ENCODE assay signal across 25 mouse cellular contexts in genomic region chr14:74657227-74657626, GRCm38 (mm10). TPM values are rescaled to one million over a fixed set of nuclear protein-coding genes. Genes with fewer than 3 reads are reported as not detected.
DNase-seq lines count a peak whose midpoint lies in the region; ATAC-seq and TF ChIP-seq lines count a peak whose summit lies in the region.
"Had no signal": no experiment of that assay in that cellular context is flagged by ENCODE, and none has a peak within 500 bp of the region (broad histone marks: within the 10 kb centered on the region; RNA-seq: fewer than 3 reads in every experiment).

No protein-coding gene starts in this region.

- H3K4me2 ChIP-seq in heart, embryonic 13.5 days: peak overlapping the region; percentile 7; the same call in 1 of the 2 replicates
- no peak overlapping the region for H3K4me2 ChIP-seq in hindbrain, embryonic 16.5 days (ENCODE audit: low read length)
- H3K4me2 ChIP-seq: embryonic facial prominence, embryonic 15.5 days; hindbrain, embryonic 13.5 days; midbrain, embryonic 11.5 days; neural tube, embryonic 15.5 days had no signal

- no peak overlapping the region for H3K4me3 ChIP-seq in heart, adult 2 months
- no peak overlapping the region for H3K4me3 ChIP-seq in heart, embryonic 13.5 days
- H3K4me3 ChIP-seq in hindbrain, embryonic 16.5 days (ENCODE audit: low read length): no peak overlapping the region
- H3K4me3 ChIP-seq: embryonic facial prominence, embryonic 15.5 days; hindbrain, embryonic 13.5 days; left cerebral cortex, adult 2 months; neural tube, embryonic 15.5 days had no signal

- H3K27ac ChIP-seq in heart, adult 2 months: peak overlapping the region; percentile 77
- peak overlapping the region; percentile 87 for H3K27ac ChIP-seq in heart, embryonic 13.5 days (replicated peaks)
- no peak overlapping the region for H3K27ac ChIP-seq in hindbrain, embryonic 16.5 days (ENCODE audit: low read depth, low read length)
- H3K27ac ChIP-seq: embryonic facial prominence, embryonic 15.5 days; hindbrain, embryonic 13.5 days; kidney, postnatal 0 days; left cerebral cortex, adult 2 months; neural tube, embryonic 15.5 days; stomach, postnatal 0 days had no signal

- H3K9ac ChIP-seq in heart, adult 2 months (ENCODE audit: low read depth, low read length): no peak overlapping the region
- H3K9ac ChIP-seq in heart, embryonic 13.5 days: no peak overlapping the region
- H3K9ac ChIP-seq in hindbrain, embryonic 16.5 days (ENCODE audit: low read depth, low read length): no peak overlapping the region
- H3K9ac ChIP-seq: embryonic facial prominence, embryonic 15.5 days; hindbrain, embryonic 13.5 days; liver, postnatal 0 days; neural tube, embryonic 15.5 days had no signal

- peak; percentile 51 for ATAC-seq in Patski
- ATAC-seq in heart, embryonic 13.5 days (ENCODE audit: extremely low read depth, insufficient number of reproducible peaks, low FRiP score, low TSS enrichment): no peak
- ATAC-seq in hindbrain, embryonic 16.5 days: no peak
- ATAC-seq: CD4-positive, CD25-positive, alpha-beta regulatory T cell, adult 4 months; forebrain, embryonic 14.5 days; inflammation-experienced regulatory T-cells, adult 6 months; liver, postnatal 0 days; lung, postnatal 0 days had no signal

- H3K4me1 ChIP-seq in heart, adult 2 months (ENCODE audit: control insufficient read depth, insufficient read depth, low read length): no peaks in the 10 kb centered on the region; the same call in none of the 2 replicates
- peaks cover 49% of the 10 kb centered on the region for H3K4me1 ChIP-seq in heart, embryonic 13.5 days
- no peaks in the 10 kb centered on the region for H3K4me1 ChIP-seq in hindbrain, embryonic 16.5 days (ENCODE audit: control insufficient read depth, insufficient read depth, low read depth, low read length)
- H3K4me1 ChIP-seq: embryonic facial prominence, embryonic 15.5 days; hindbrain, embryonic 13.5 days had no signal

- TF ChIP-seq POLR2A in heart, adult 2 months (IDR thresholded peaks at IDR 0.05; ENCODE audit: insufficient read depth, low read depth, low read length): no peak

- intact Hi-C loops in heart, adult 2 months (cut with DNase I): no loop called here
- intact Hi-C loops in heart, postnatal 25 days (cut with DNase I): no loop called here

- no peak for TF ChIP-seq CTCF in heart, adult 2 months (IDR thresholded peaks at IDR 0.05)
- TF ChIP-seq CTCF in Patski (IDR thresholded peaks at IDR 0.05): no peak

- POLR2A ChIA-PET in Patski (lab: Charles Lee): no interaction called here

- DNase-seq in heart, adult 2 months: peak in 1 of 2 experiments; percentile 46
- DNase-seq in heart, postnatal 25 days (ENCODE audit: low spot score): no peak
- DNase-seq in Patski (ENCODE audit: low read depth, low spot score): no peak
- DNase-seq in heart, postnatal 4 days: peak; percentile 27
- no peak for DNase-seq in spleen, postnatal 10 days (ENCODE audit: low spot score in 2 of 2)
- DNase-seq: adrenal gland, postnatal 36 days; cerebellum, adult 9-10 months; gastrocnemius, postnatal 10 days; kidney, adult 2 months; liver, postnatal 0 days; right cerebral cortex, adult 18-20 months; right cerebral cortex, postnatal 4 days had no signal

- WGBS in heart, adult 2 months: 27% methylated on average over 7 of the region's 7 CpGs
- whole genome bisulfite sequencing in heart, embryonic 13.5 days: 20% methylated on average over 7 of the region's 7 CpGs
- 90% methylated on average over 7 of the region's 7 CpGs for WGBS in hindbrain, embryonic 16.5 days

- in situ Hi-C loops in Patski (cut with MboI; ENCODE audit: low pct_unique_long_range_greater_than_20kb): no loop called here

- no peaks in the 10 kb centered on the region for H3K27me3 ChIP-seq in heart, adult 2 months (ENCODE audit: control insufficient read depth, insufficient read depth, low read length)
- no peaks in the 10 kb centered on the region for H3K27me3 ChIP-seq in Patski
- H3K27me3 ChIP-seq in heart, embryonic 13.5 days (replicated peaks): no peaks in the 10 kb centered on the region
- H3K27me3 ChIP-seq in hindbrain, embryonic 16.5 days (replicated peaks; ENCODE audit: control insufficient read depth, insufficient read depth, low read length): no peaks in the 10 kb centered on the region
- H3K27me3 ChIP-seq: embryonic facial prominence, embryonic 15.5 days; hindbrain, embryonic 13.5 days; neural tube, embryonic 15.5 days had no signal

- CTCF ChIA-PET in Patski (lab: Charles Lee): no interaction called here

- no peaks in the 10 kb centered on the region for H3K9me3 ChIP-seq in heart, embryonic 13.5 days
- no peaks in the 10 kb centered on the region for H3K9me3 ChIP-seq in hindbrain, embryonic 16.5 days (ENCODE audit: control insufficient read depth, low read length)
- H3K9me3 ChIP-seq: embryonic facial prominence, embryonic 15.5 days; hindbrain, embryonic 13.5 days; neural tube, embryonic 15.5 days had no signal

- no peaks in the 10 kb centered on the region; the same call in 1 of the 2 replicates for H3K36me3 ChIP-seq in heart, adult 2 months (ENCODE audit: control insufficient read depth, insufficient read depth, low read length)
- no peaks in the 10 kb centered on the region for H3K36me3 ChIP-seq in heart, embryonic 13.5 days
- H3K36me3 ChIP-seq in hindbrain, embryonic 16.5 days (ENCODE audit: control insufficient read depth, insufficient read depth, low read length): no peaks in the 10 kb centered on the region
- H3K36me3 ChIP-seq: embryonic facial prominence, embryonic 15.5 days; hindbrain, embryonic 13.5 days; neural tube, embryonic 15.5 days had no signal

- peak; percentile 59; the same call in 1 of the 2 replicates for TF ChIP-seq EP300 in heart, adult 2 months (IDR thresholded peaks at IDR 0.05; ENCODE audit: insufficient read depth, low read depth, low read length)

- 0 out of 2 replicates have a peak, but pooled peaks cover 1% of the 10 kb centered on the region for H3K79me2 ChIP-seq in heart, adult 2 months (replicated peaks; ENCODE audit: control insufficient read depth, insufficient read depth, low read length)

RNA-seq across cellular contexts. Expression of gene Htr2a, which starts 16.6 kb away (rescaled TPM):
- under 1 TPM; 0.73 to 0.77 TPM for total RNA-seq in heart, adult 2 months (2021)
- 0.32 and 0.33 TPM in 2 replicates for polyA plus RNA-seq in heart, adult 2 months (2012; rRNA removed)
- total RNA-seq in heart, postnatal 25 days (2021): under 1 TPM; 0.75 to 0.78 TPM
- polyA plus RNA-seq in Patski (2021): 0.68 TPM
- 0.72 and 0.87 TPM in 2 replicates for polyA plus RNA-seq in heart, embryonic 13.5 days (2015; fragmentation: Nextera tagmentation; extraction: Ambion mirVana)
- 1 to 10 TPM; 1.0 to 1.4 TPM for total RNA-seq in heart, postnatal 4 days (2021)
- polyA plus RNA-seq in hindbrain, embryonic 16.5 days (2015; fragmentation: Nextera tagmentation; extraction: Ambion mirVana): 3.8 and 4.6 TPM in 2 replicates
- polyA plus RNA-seq: CD4-positive, CD25-positive, alpha-beta regulatory T cell, adult 4 months had no signal
